Mouse (Mus musculus): ENCODE data around the gene Ndufb11. TPM values are rescaled to one million over a fixed set of nuclear protein-coding genes. Genes with fewer than 3 reads are reported as not detected.
A peak's percentile ranks its signal among the peaks of the same experiment; 100 is the strongest.

Gene Ndufb11
- polyA plus RNA-seq (2014; fragmentation: Nextera tagmentation; extraction: Ambion mirVana): 251 and 252 TPM in 2 replicates

- WGBS: 18% methylated on average over 49 of the region's 49 CpGs
- Histone ChIP-seq H3K9me3 (ENCODE audit: control insufficient read depth, low read depth, low read length) (no peaks in the 10 kb centered on the region), H3K27me3 (ENCODE audit: control insufficient read depth, insufficient read depth, low read length) (no peaks in the 10 kb centered on the region), H3K36me3 (ENCODE audit: control insufficient read depth, insufficient read depth, low read length) (no peaks in the 10 kb centered on the region; the same call in 1 of the 2 replicates), H3K27ac (ENCODE audit: low read length) (peak within 1 kb of the TSS; percentile 77), H3K9ac (replicated peaks; ENCODE audit: low read depth, low read length) (peak within 1 kb of the TSS; percentile 50), H3K4me1 (ENCODE audit: control insufficient read depth, insufficient read depth, low read length) (peaks cover 3% of the 10 kb centered on the region; the same call in 1 of the 2 replicates), H3K4me3 (ENCODE audit: low read depth, low read length) (peak within 1 kb of the TSS; percentile 53), H3K4me2 (replicated peaks; ENCODE audit: low read depth, low read length) (peak within 1 kb of the TSS; percentile 52)
- peak; percentile 97 for ATAC-seq (ENCODE audit: insufficient number of reproducible peaks, insufficient read depth, low FRiP score, low read depth)
These were observed at the start of gene Ndufb11, which contains the start of gene Rbm10 for GRCm38 (mm10) chrX:20617176-20617902. TSS of gene Ndufb11 (minus strand) at chrX:20617619. TSS of gene Rbm10 (plus strand) at chrX:20617503.

- Histone ChIP-seq H3K27me3 (ENCODE audit: control insufficient read depth, insufficient read depth, low read length) (no peaks in the 10 kb centered on the region), H3K9ac (replicated peaks; ENCODE audit: low read depth, low read length) (peak overlapping the region; percentile 73), H3K4me2 (replicated peaks; ENCODE audit: low read depth, low read length) (peak overlapping the region; percentile 58), H3K36me3 (ENCODE audit: control insufficient read depth, insufficient read depth, low read length) (0 out of 2 replicates have a peak, but pooled peaks cover 3% of the 10 kb centered on the region), H3K4me1 (ENCODE audit: control insufficient read depth, insufficient read depth, low read length) (no peaks in the 10 kb centered on the region), H3K4me3 (ENCODE audit: low read depth, low read length) (peak overlapping the region; percentile 59), H3K9me3 (ENCODE audit: control insufficient read depth, low read depth, low read length) (no peaks in the 10 kb centered on the region), H3K27ac (ENCODE audit: low read length) (peak overlapping the region; percentile 69; the same call in 1 of the 2 replicates)
- ATAC-seq (ENCODE audit: insufficient number of reproducible peaks, insufficient read depth, low FRiP score, low read depth): no peak
- WGBS: 24% methylated on average over 9 of the region's 9 CpGs
These were observed 46.0 kb upstream of the Ndufb11 start for GRCm38 (mm10) chrX:20663444-20663790.

GRCm38 (mm10) chrX:20662716-20663443 is 45.5 kb upstream of the Ndufb11 start:
- WGBS: 15% methylated on average over 27 of the region's 28 CpGs
- Histone ChIP-seq H3K4me3 (ENCODE audit: low read depth, low read length) (peak overlapping the region; percentile 59), H3K36me3 (ENCODE audit: control insufficient read depth, insufficient read depth, low read length) (0 out of 2 replicates have a peak, but pooled peaks cover 3% of the 10 kb centered on the region), H3K27ac (ENCODE audit: low read length) (peak overlapping the region; percentile 69; the same call in 1 of the 2 replicates), H3K4me2 (replicated peaks; ENCODE audit: low read depth, low read length) (peak overlapping the region; percentile 58), H3K9me3 (ENCODE audit: control insufficient read depth, low read depth, low read length) (no peaks in the 10 kb centered on the region), H3K4me1 (ENCODE audit: control insufficient read depth, insufficient read depth, low read length) (no peaks in the 10 kb centered on the region), H3K9ac (replicated peaks; ENCODE audit: low read depth, low read length) (peak overlapping the region; percentile 73), H3K27me3 (ENCODE audit: control insufficient read depth, insufficient read depth, low read length) (no peaks in the 10 kb centered on the region)
- peak; percentile 89 for ATAC-seq (ENCODE audit: insufficient number of reproducible peaks, insufficient read depth, low FRiP score, low read depth)

- Histone ChIP-seq H3K4me3 (ENCODE audit: low read depth, low read length) (no peak overlapping the region), H3K9ac (replicated peaks; ENCODE audit: low read depth, low read length) (no peak overlapping the region), H3K27ac (ENCODE audit: low read length) (no peak overlapping the region), H3K27me3 (ENCODE audit: control insufficient read depth, insufficient read depth, low read length) (no peaks in the 10 kb centered on the region), H3K36me3 (ENCODE audit: control insufficient read depth, insufficient read depth, low read length) (no peaks in the 10 kb centered on the region), H3K4me1 (ENCODE audit: control insufficient read depth, insufficient read depth, low read length) (no peaks in the 10 kb centered on the region), H3K9me3 (ENCODE audit: control insufficient read depth, low read depth, low read length) (no peaks in the 10 kb centered on the region), H3K4me2 (replicated peaks; ENCODE audit: low read depth, low read length) (no peak overlapping the region)
- 39% methylated on average over 5 of the region's 5 CpGs for WGBS
- peak; percentile 1; the same call in 1 of the 2 replicates for ATAC-seq (ENCODE audit: insufficient number of reproducible peaks, insufficient read depth, low FRiP score, low read depth)
These were observed 44.9 kb upstream of the Ndufb11 start for GRCm38 (mm10) chrX:20662317-20662715.

- peak overlapping the region; percentile 42 for H3K4me3 ChIP-seq (ENCODE audit: low read depth, low read length)
- no peaks in the 10 kb centered on the region for H3K27me3 ChIP-seq (ENCODE audit: control insufficient read depth, insufficient read depth, low read length)
- H3K27ac ChIP-seq (ENCODE audit: low read length): no peak overlapping the region; the same call in 1 of the 2 replicates
- 20% methylated on average over 24 of the region's 24 CpGs for WGBS
- peak overlapping the region; percentile 36 for H3K9ac ChIP-seq (replicated peaks; ENCODE audit: low read depth, low read length)
- no peaks in the 10 kb centered on the region for H3K4me1 ChIP-seq (ENCODE audit: control insufficient read depth, insufficient read depth, low read length)
- H3K36me3 ChIP-seq (ENCODE audit: control insufficient read depth, insufficient read depth, low read length): no peaks in the 10 kb centered on the region
- no peak for ATAC-seq (ENCODE audit: insufficient number of reproducible peaks, insufficient read depth, low FRiP score, low read depth)
- no peaks in the 10 kb centered on the region for H3K9me3 ChIP-seq (ENCODE audit: control insufficient read depth, low read depth, low read length)
- H3K4me2 ChIP-seq (replicated peaks; ENCODE audit: low read depth, low read length): peak overlapping the region; percentile 56
These were observed 41.5 kb upstream of the Ndufb11 start for GRCm38 (mm10) chrX:20658891-20659406.

- Histone ChIP-seq H3K4me2 (replicated peaks; ENCODE audit: low read depth, low read length) (peak within 1 kb of the TSS; percentile 56), H3K9ac (replicated peaks; ENCODE audit: low read depth, low read length) (peak within 1 kb of the TSS; percentile 36), H3K4me3 (ENCODE audit: low read depth, low read length) (peak within 1 kb of the TSS; percentile 42), H3K27me3 (ENCODE audit: control insufficient read depth, insufficient read depth, low read length) (no peaks in the 10 kb centered on the region), H3K9me3 (ENCODE audit: control insufficient read depth, low read depth, low read length) (no peaks in the 10 kb centered on the region), H3K27ac (ENCODE audit: low read length) (peak within 1 kb of the TSS; percentile 30; the same call in 1 of the 2 replicates), H3K4me1 (ENCODE audit: control insufficient read depth, insufficient read depth, low read length) (no peaks in the 10 kb centered on the region), H3K36me3 (ENCODE audit: control insufficient read depth, insufficient read depth, low read length) (no peaks in the 10 kb centered on the region)
- WGBS: 18% methylated on average over 27 of the region's 27 CpGs
- ATAC-seq (ENCODE audit: insufficient number of reproducible peaks, insufficient read depth, low FRiP score, low read depth): peak; percentile 91
These were observed 40.7 kb upstream of the Ndufb11 start, which contains the start of gene Uba1 for GRCm38 (mm10) chrX:20658026-20658652. TSS of gene Uba1 (plus strand) at chrX:20658326.

GRCm38 (mm10) chrX:20657593-20657992 is 40.2 kb upstream of the Ndufb11 start:
- 28% methylated on average over 5 of the region's 5 CpGs for WGBS
- H3K36me3 ChIP-seq (ENCODE audit: control insufficient read depth, insufficient read depth, low read length): no peaks in the 10 kb centered on the region
- no peaks in the 10 kb centered on the region for H3K9me3 ChIP-seq (ENCODE audit: control insufficient read depth, low read depth, low read length)
- no peak overlapping the region for H3K27ac ChIP-seq (ENCODE audit: low read length)
- H3K4me1 ChIP-seq (ENCODE audit: control insufficient read depth, insufficient read depth, low read length): no peaks in the 10 kb centered on the region
- H3K4me3 ChIP-seq (ENCODE audit: low read depth, low read length): peak overlapping the region; percentile 42
- H3K9ac ChIP-seq (replicated peaks; ENCODE audit: low read depth, low read length): no peak overlapping the region
- no peak for ATAC-seq (ENCODE audit: insufficient number of reproducible peaks, insufficient read depth, low FRiP score, low read depth)
- no peaks in the 10 kb centered on the region for H3K27me3 ChIP-seq (ENCODE audit: control insufficient read depth, insufficient read depth, low read length)
- H3K4me2 ChIP-seq (replicated peaks; ENCODE audit: low read depth, low read length): peak overlapping the region; percentile 56; the same call in 1 of the 2 replicates

GRCm38 (mm10) chrX:20644780-20645179 is 27.4 kb upstream of the Ndufb11 start:
- H3K4me1 ChIP-seq (ENCODE audit: control insufficient read depth, insufficient read depth, low read length): no peaks in the 10 kb centered on the region
- H3K4me3 ChIP-seq (ENCODE audit: low read depth, low read length): no peak overlapping the region
- peaks cover 2% of the 10 kb centered on the region; the same call in 1 of the 2 replicates for H3K36me3 ChIP-seq (ENCODE audit: control insufficient read depth, insufficient read depth, low read length)
- no peak for ATAC-seq (ENCODE audit: insufficient number of reproducible peaks, insufficient read depth, low FRiP score, low read depth)
- H3K4me2 ChIP-seq (replicated peaks; ENCODE audit: low read depth, low read length): no peak overlapping the region
- H3K27ac ChIP-seq (ENCODE audit: low read length): no peak overlapping the region
- WGBS: 80% methylated on average over 5 of the region's 5 CpGs
- H3K9ac ChIP-seq (replicated peaks; ENCODE audit: low read depth, low read length): no peak overlapping the region
- H3K9me3 ChIP-seq (ENCODE audit: control insufficient read depth, low read depth, low read length): no peaks in the 10 kb centered on the region
- no peaks in the 10 kb centered on the region for H3K27me3 ChIP-seq (ENCODE audit: control insufficient read depth, insufficient read depth, low read length)
